Mouse (Mus musculus) limb, embryonic 11.5 days (tissue): Measurements from ENCODE around the gene Ppm1b. TPM values are rescaled to one million over a fixed set of nuclear protein-coding genes. Genes with fewer than 3 reads are reported as not detected.

Source experiments
- ATAC-seq: fragments of 200-750 bp; cut with Nextera tagmentation; 2 replicates; pipeline ENCODE4 v1.8.0; 2017; ENCODE audit warnings: low read depth; ENCODE audit not compliant: insufficient number of reproducible peaks, low FRiP score, low TSS enrichment
- DNase-seq: peaks from one replicate; pipeline ENCODE4 v3.0.0-alpha.2; 2015; ENCODE audit warnings: low spot score
- H3K27ac ChIP-seq: fragments of 300-500 bp; sonication (generic); replicated peaks from 2 replicates; pipeline ENCODE4 v1.5.1; 2014; ENCODE audit warnings: low read depth, mild to moderate bottlenecking, low read length
- H3K27me3 ChIP-seq: fragments of 300-500 bp; sonication (generic); 2 replicates; pipeline ENCODE4 v1.6.1; 2014; ENCODE audit warnings: mild to moderate bottlenecking, low read length, mixed read lengths; ENCODE audit not compliant: control insufficient read depth, insufficient read depth
- H3K36me3 ChIP-seq: fragments of 300-500 bp; sonication (generic); 2 replicates; pipeline ENCODE4 v1.6.1; 2014; ENCODE audit warnings: mild to moderate bottlenecking, low read length, moderate library complexity, mixed read lengths; ENCODE audit not compliant: control insufficient read depth, insufficient read depth
- H3K4me1 ChIP-seq: fragments of 300-500 bp; sonication (generic); 2 replicates; pipeline ENCODE4 v1.6.1; 2014; ENCODE audit warnings: low read length, mixed read lengths; ENCODE audit not compliant: control insufficient read depth, insufficient read depth
- H3K4me2 ChIP-seq: fragments of 300-500 bp; sonication (generic); 2 replicates; pipeline ENCODE4 v1.6.1; 2014; ENCODE audit warnings: low read depth, mild to moderate bottlenecking, moderate library complexity; ENCODE audit not compliant: severe bottlenecking
- H3K4me3 ChIP-seq: fragments of 300-500 bp; sonication (generic); 2 replicates; pipeline ENCODE4 v1.5.1; 2014; ENCODE audit warnings: low read depth, low read length
- H3K9ac ChIP-seq: fragments of 300-500 bp; sonication (generic); 2 replicates; pipeline ENCODE4 v1.6.1; 2014; ENCODE audit warnings: mild to moderate bottlenecking, low read length
- H3K9me3 ChIP-seq: fragments of 300-500 bp; sonication (generic); 2 replicates; pipeline ENCODE4 v1.6.1; 2016; ENCODE audit warnings: low read length; ENCODE audit not compliant: control insufficient read depth
- WGBS: fragments of 180-500 bp; shearing (Covaris S2); extraction: QIAGEN DNeasy Blood & Tissue Kit; methylation state at CpG from one replicate; pipeline ENCODE4 v1.1.7; 2014; 5-methylcytosine and 5-hydroxymethylcytosine counted together
- polyA plus RNA-seq: library from polyadenylated mRNA; unstranded; fragments of >200 nt; fragmentation: Nextera tagmentation; extraction: Ambion mirVana; gene quantifications from 2 replicates; pipeline ENCODE4 v1.2.1, GENCODE M21; 2014

Ppm1b gene
- polyA plus RNA-seq, 1 experiment from 2014 or later: 81.6 TPM

GRCm38 (mm10) chr17:84960136-84960535, 3.6 kb downstream of the Ppm1b start:
- DNase-seq (no peak), ATAC-seq (no peak)
- no peak overlapping the region for H3K27ac ChIP-seq
- H3K27me3 ChIP-seq: no peaks in the 10 kb centered on the region
- WGBS: 78% methylated on average over 4 of the region's 4 CpGs
- no peak overlapping the region for H3K4me3 ChIP-seq
- H3K4me1 ChIP-seq: 0 out of 2 replicates have a peak, but pooled peaks cover 3% of the 10 kb centered on the region
- H3K36me3 ChIP-seq: no peaks in the 10 kb centered on the region
- no peak overlapping the region for H3K4me2 ChIP-seq
- no peaks in the 10 kb centered on the region for H3K9me3 ChIP-seq
- H3K9ac ChIP-seq: no peak overlapping the region

- ATAC-seq: no peak
- no peak overlapping the region for H3K27ac ChIP-seq
- 0 out of 2 replicates have a peak, but pooled peaks cover 3% of the 10 kb centered on the region for H3K4me1 ChIP-seq
- no peak overlapping the region for H3K9ac ChIP-seq
- no peak overlapping the region for H3K4me3 ChIP-seq
- no peak overlapping the region for H3K4me2 ChIP-seq
- H3K27me3 ChIP-seq: no peaks in the 10 kb centered on the region
- no peaks in the 10 kb centered on the region for H3K9me3 ChIP-seq
- WGBS: 77% methylated on average over 4 of the region's 4 CpGs
- no peaks in the 10 kb centered on the region for H3K36me3 ChIP-seq
- no peak for DNase-seq
Observed at GRCm38 (mm10) chr17:84962046-84962445, 5.5 kb downstream of the Ppm1b start.

DNA sequence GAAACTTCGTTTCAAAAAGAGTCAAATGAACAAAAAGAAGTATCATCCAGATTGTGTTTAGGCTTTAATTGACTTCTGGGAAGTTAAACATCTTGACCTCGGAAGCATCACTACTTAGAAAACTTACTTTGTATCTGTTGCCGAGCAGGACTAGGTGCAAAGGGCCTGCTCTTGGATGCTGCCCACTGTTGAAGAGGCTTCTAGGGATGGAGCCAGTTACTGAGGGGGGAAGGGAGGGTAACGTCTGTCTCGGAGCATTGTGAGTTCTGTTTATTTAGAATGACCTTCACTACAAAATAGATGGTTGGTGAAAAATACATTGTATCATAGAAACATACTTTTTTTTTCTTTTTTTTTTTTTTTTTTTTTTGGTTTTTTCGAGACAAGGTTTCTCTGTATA, 7.1 kb downstream of the Ppm1b start:
- Histone ChIP-seq H3K9me3 (no peaks in the 10 kb centered on the region), H3K27ac (no peak overlapping the region), H3K9ac (no peak overlapping the region), H3K4me2 (no peak overlapping the region), H3K4me1 (0 out of 2 replicates have a peak, but pooled peaks cover 3% of the 10 kb centered on the region), H3K27me3 (no peaks in the 10 kb centered on the region), H3K4me3 (no peak overlapping the region), H3K36me3 (no peaks in the 10 kb centered on the region)
- ATAC-seq: no peak
- DNase-seq: no peak
- 91% methylated on average over 6 of the region's 6 CpGs for WGBS

- WGBS: 97% methylated on average over 1 of the region's 1 CpGs
Observed at GRCm38 (mm10) chr17:84966231-84966630, 9.7 kb downstream of the Ppm1b start.

GRCm38 (mm10) chr17:84967045-84967444, 10.5 kb downstream of the Ppm1b start:
- no peak overlapping the region for H3K4me3 ChIP-seq
- no peaks in the 10 kb centered on the region for H3K27me3 ChIP-seq
- no peak for ATAC-seq
- H3K27ac ChIP-seq: no peak overlapping the region
- no peaks in the 10 kb centered on the region for H3K36me3 ChIP-seq
- WGBS: 61% methylated on average over 1 of the region's 1 CpGs
- H3K4me1 ChIP-seq: no peaks in the 10 kb centered on the region
- no peak for DNase-seq
- H3K9ac ChIP-seq: no peak overlapping the region
- no peaks in the 10 kb centered on the region for H3K9me3 ChIP-seq
- no peak overlapping the region for H3K4me2 ChIP-seq

More at GRCm38 (mm10) chr17:84966231-84966630, 9.7 kb downstream of the Ppm1b start:
- no peaks in the 10 kb centered on the region for H3K9me3 ChIP-seq
- no peak for DNase-seq
- H3K27me3 ChIP-seq: no peaks in the 10 kb centered on the region
- no peaks in the 10 kb centered on the region for H3K36me3 ChIP-seq
- no peak overlapping the region for H3K9ac ChIP-seq
- H3K4me1 ChIP-seq: no peaks in the 10 kb centered on the region
- no peak overlapping the region for H3K4me2 ChIP-seq
- no peak for ATAC-seq
- no peak overlapping the region for H3K4me3 ChIP-seq
- H3K27ac ChIP-seq: no peak overlapping the region

GRCm38 (mm10) chr17:84969916-84970315, 13.4 kb downstream of the Ppm1b start:
- no peak overlapping the region for H3K27ac ChIP-seq
- H3K27me3 ChIP-seq: no peaks in the 10 kb centered on the region
- WGBS: 93% methylated on average over 8 of the region's 8 CpGs

DNA sequence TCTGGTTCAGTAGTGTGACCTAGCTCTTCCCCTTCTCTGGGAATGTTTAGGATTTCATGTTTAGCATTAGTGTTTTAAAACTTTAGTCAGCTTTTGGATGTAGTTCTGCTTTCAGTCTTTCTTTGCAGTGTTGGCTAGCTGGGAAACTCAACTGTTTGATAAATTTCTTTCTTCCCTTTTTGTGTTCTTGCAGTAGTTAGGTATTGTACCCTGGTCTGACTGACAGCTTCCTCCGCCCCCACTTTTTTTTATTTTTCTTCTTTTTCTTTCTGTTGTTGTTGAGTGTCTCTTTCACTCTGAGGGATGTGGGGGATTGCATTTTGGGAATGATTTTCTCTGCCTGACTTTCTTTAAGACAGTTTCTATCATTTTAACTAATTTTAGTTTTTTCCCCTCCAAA, 25.2 kb downstream of the Ppm1b start:
- 90% methylated on average over 1 of the region's 1 CpGs for WGBS
- DNase-seq: no peak
- peaks cover 6% of the 10 kb centered on the region; the same call in 1 of the 2 replicates for H3K4me1 ChIP-seq
- no peak overlapping the region for H3K4me2 ChIP-seq
- H3K9ac ChIP-seq: no peak overlapping the region
- no peak for ATAC-seq
- H3K9me3 ChIP-seq: no peaks in the 10 kb centered on the region
- H3K27me3 ChIP-seq: no peaks in the 10 kb centered on the region
- H3K4me3 ChIP-seq: no peak overlapping the region
- no peak overlapping the region for H3K27ac ChIP-seq
- no peaks in the 10 kb centered on the region for H3K36me3 ChIP-seq

More at GRCm38 (mm10) chr17:84969916-84970315, 13.4 kb downstream of the Ppm1b start:
- Histone ChIP-seq H3K4me1 (no peaks in the 10 kb centered on the region), H3K36me3 (no peaks in the 10 kb centered on the region), H3K4me3 (no peak overlapping the region), H3K9ac (no peak overlapping the region), H3K4me2 (no peak overlapping the region), H3K9me3 (no peaks in the 10 kb centered on the region)
- DNase-seq (no peak), ATAC-seq (no peak)

GRCm38 (mm10) chr17:84982735-84983134, 26.2 kb downstream of the Ppm1b start:
- DNase-seq: no peak
- 73% methylated on average over 2 of the region's 2 CpGs for WGBS
- ATAC-seq: no peak
- H3K4me2 ChIP-seq: no peak overlapping the region
- no peak overlapping the region for H3K4me3 ChIP-seq
- H3K9ac ChIP-seq: no peak overlapping the region
- H3K4me1 ChIP-seq: peaks cover 6% of the 10 kb centered on the region; the same call in 1 of the 2 replicates
- no peaks in the 10 kb centered on the region for H3K27me3 ChIP-seq
- no peak overlapping the region for H3K27ac ChIP-seq
- no peaks in the 10 kb centered on the region for H3K9me3 ChIP-seq
- no peaks in the 10 kb centered on the region for H3K36me3 ChIP-seq

DNA sequence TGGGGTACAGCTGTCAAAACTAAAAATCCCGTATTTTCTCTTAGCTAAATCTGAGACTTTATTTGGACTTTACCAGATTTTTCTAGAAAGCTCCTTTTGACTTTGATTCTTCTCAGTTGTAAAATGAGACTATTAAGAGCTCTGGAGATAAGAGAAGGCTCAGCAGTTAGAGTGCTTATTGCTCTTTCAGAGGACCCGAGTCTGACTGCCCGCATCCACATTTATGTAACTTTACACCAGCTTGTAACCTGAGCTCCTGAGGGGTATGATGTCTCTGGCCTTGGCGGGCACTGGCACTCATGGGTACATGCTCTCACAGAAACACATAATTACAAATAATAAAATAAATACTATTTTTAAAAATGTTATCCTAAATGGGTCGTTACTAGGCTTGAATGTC, 29.8 kb downstream of the Ppm1b start:
- Histone ChIP-seq H3K9me3 (no peaks in the 10 kb centered on the region), H3K4me3 (no peak overlapping the region), H3K9ac (no peak overlapping the region), H3K36me3 (no peaks in the 10 kb centered on the region), H3K4me1 (peaks cover 6% of the 10 kb centered on the region; the same call in 1 of the 2 replicates), H3K27me3 (no peaks in the 10 kb centered on the region), H3K4me2 (no peak overlapping the region), H3K27ac (no peak overlapping the region)
- ATAC-seq (no peak), DNase-seq (no peak)
- 36% methylated on average over 5 of the region's 5 CpGs for WGBS
